Mouse (Mus musculus): ENCODE measurements around the gene Olfr658. TPM values are rescaled to one million over a fixed set of nuclear protein-coding genes. Genes with fewer than 3 reads are reported as not detected.

Gene Olfr658
- polyA plus RNA-seq, 1 experiment from 2014 or later = not detected

Other genes with a start within 250 kb of the Olfr658 start
- 0.13 and 0.21 TPM in 2 replicates for gene Trim30c, start 246.5 kb downstream of the Olfr658 start, polyA plus RNA-seq (2015; fragmentation: Nextera tagmentation; extraction: Ambion mirVana)
- gene Trim30a, start 182.1 kb downstream of the Olfr658 start, polyA plus RNA-seq (2015; fragmentation: Nextera tagmentation; extraction: Ambion mirVana) = 1.2 and 1.5 TPM in 2 replicates
- 0.35 and 0.42 TPM in 2 replicates for gene Trim30d, start 139.5 kb downstream of the Olfr658 start, polyA plus RNA-seq (2015; fragmentation: Nextera tagmentation; extraction: Ambion mirVana)
- not detected in 2 replicates for gene Olfr651, start 97.2 kb downstream of the Olfr658 start, polyA plus RNA-seq (2015; fragmentation: Nextera tagmentation; extraction: Ambion mirVana)
- gene Olfr652, start 86.4 kb downstream of the Olfr658 start, polyA plus RNA-seq (2015; fragmentation: Nextera tagmentation; extraction: Ambion mirVana) = not detected in 2 replicates
- not detected in 2 replicates for gene Olfr653, start 70.0 kb downstream of the Olfr658 start, polyA plus RNA-seq (2015; fragmentation: Nextera tagmentation; extraction: Ambion mirVana)
- gene Olfr654, start 60.3 kb downstream of the Olfr658 start, polyA plus RNA-seq (2015; fragmentation: Nextera tagmentation; extraction: Ambion mirVana) = not detected in 2 replicates
- gene Olfr655, start 45.5 kb downstream of the Olfr658 start, polyA plus RNA-seq (2015; fragmentation: Nextera tagmentation; extraction: Ambion mirVana) = not detected in 2 replicates
- not detected in 2 replicates for gene Olfr656, start 33.4 kb downstream of the Olfr658 start, polyA plus RNA-seq (2015; fragmentation: Nextera tagmentation; extraction: Ambion mirVana)
- not detected in 2 replicates for gene Olfr657, start 22.5 kb downstream of the Olfr658 start, polyA plus RNA-seq (2015; fragmentation: Nextera tagmentation; extraction: Ambion mirVana)
- not detected in 2 replicates for gene Olfr659, start 19.4 kb upstream of the Olfr658 start, polyA plus RNA-seq (2015; fragmentation: Nextera tagmentation; extraction: Ambion mirVana)
- gene Olfr661, start 39.2 kb upstream of the Olfr658 start, polyA plus RNA-seq (2015; fragmentation: Nextera tagmentation; extraction: Ambion mirVana) = not detected in 2 replicates
- not detected in 2 replicates for gene Usp17le, start 130.2 kb upstream of the Olfr658 start, polyA plus RNA-seq (2015; fragmentation: Nextera tagmentation; extraction: Ambion mirVana)
- gene Usp17lb, start 195.3 kb upstream of the Olfr658 start, polyA plus RNA-seq (2015; fragmentation: Nextera tagmentation; extraction: Ambion mirVana) = not detected in 2 replicates
- gene Usp17la, start 209.7 kb upstream of the Olfr658 start, polyA plus RNA-seq (2015; fragmentation: Nextera tagmentation; extraction: Ambion mirVana) = not detected in 2 replicates
- not detected in 2 replicates for gene Olfr665, start 230.7 kb upstream of the Olfr658 start, polyA plus RNA-seq (2015; fragmentation: Nextera tagmentation; extraction: Ambion mirVana)
- not detected in 2 replicates for gene Olfr666, start 248.6 kb upstream of the Olfr658 start, polyA plus RNA-seq (2015; fragmentation: Nextera tagmentation; extraction: Ambion mirVana)

All from kidney, embryonic 16.5 days (tissue).